Mouse (Mus musculus) stomach, postnatal 0 days (tissue): Measurements from ENCODE around the gene Gpha2.

Experiments used
- CTCF ChIP-seq: IDR thresholded peaks from 2 replicates; pipeline ENCODE4 v1.5.1; 2016; ENCODE audit warnings: antibody characterized with exemption, low read depth, mild to moderate bottlenecking, moderate library complexity
- EP300 ChIP-seq: optimal IDR thresholded peaks from 2 replicates; pipeline ENCODE3; 2016; ENCODE audit warnings: antibody characterized with exemption

- TF ChIP-seq CTCF (no peak), EP300 (no peak)
These were observed 14.5 kb downstream of the Gpha2 start for GRCm38 (mm10) chr19:6240725-6241124.
